Mouse (Mus musculus): ENCODE data around the gene Gm10277.
"Not testable (repeated sequence)": the region's sequence is repeated elsewhere in the genome, so short reads cannot be mapped to it uniquely, and the experiment has no call there.

The Gm10277 gene

DNA sequence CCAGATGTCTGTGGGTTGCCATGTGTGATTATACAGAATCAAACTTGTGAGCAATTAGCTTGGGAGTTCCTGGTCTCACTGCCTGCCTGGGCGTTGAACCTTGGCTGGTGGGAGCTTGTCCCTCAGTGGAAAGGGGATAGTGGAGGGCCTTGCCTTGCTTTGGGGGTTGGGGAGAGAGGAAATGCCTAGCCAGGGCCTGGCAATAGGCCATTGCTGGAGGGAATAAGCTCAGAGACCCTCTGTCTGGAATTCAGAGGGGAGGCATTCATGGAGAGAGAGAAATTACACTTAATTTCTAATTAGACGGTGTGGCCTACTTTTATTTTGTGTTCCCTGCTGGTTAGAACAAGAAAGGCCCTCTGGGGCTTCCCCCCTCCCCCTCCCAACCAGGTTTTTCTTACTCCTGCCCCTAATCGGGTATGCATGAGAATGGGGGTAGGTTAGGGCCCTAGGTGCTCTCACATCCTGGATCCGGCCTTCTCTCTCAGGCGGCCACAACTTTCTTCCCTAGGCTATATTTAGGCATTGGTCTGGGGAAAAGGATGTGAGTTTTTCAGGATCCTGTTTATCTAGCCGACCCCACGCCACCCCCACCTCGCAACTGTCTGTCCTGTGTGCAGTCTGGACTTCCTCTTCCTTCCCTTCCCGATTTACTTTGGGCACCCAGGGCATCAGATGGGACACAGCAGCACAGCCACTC lies 11.7 kb downstream of the Gm10277 start:
- intact Hi-C loops (cut with DNase I), result no loop called here

GRCm38 (mm10) chr11:77771879-77772713 lies 15.5 kb downstream of the Gm10277 start:
- intact Hi-C loops (cut with DNase I), result no loop called here

GRCm38 (mm10) chr11:77770346-77770745 lies 17.2 kb downstream of the Gm10277 start:
- intact Hi-C loops (cut with DNase I), result no loop called here

DNA sequence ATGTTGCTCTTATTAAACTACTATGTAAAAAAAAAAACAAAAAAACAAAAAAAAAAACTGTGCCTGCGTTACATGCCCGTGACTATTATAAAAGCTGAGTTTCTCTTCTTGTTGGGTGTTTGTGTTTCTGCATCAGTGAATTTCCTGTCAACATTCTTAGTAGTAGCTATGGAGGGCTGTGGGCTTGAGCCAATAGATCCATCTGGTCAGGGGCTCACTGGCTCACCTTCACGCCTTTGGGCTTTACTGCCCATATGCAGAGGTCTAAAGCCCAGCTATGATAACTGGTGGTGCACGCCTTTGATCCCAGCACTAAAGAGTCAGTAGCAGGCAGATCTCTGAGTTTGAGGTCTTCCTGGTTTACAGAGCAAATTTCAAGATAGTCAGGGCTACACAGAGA lies 18.1 kb downstream of the Gm10277 start:
- intact Hi-C loops (cut with DNase I), result no loop called here

- intact Hi-C loops (cut with DNase I), result no loop called here
Measured at GRCm38 (mm10) chr11:77766351-77767001, 21.1 kb downstream of the Gm10277 start.

DNA sequence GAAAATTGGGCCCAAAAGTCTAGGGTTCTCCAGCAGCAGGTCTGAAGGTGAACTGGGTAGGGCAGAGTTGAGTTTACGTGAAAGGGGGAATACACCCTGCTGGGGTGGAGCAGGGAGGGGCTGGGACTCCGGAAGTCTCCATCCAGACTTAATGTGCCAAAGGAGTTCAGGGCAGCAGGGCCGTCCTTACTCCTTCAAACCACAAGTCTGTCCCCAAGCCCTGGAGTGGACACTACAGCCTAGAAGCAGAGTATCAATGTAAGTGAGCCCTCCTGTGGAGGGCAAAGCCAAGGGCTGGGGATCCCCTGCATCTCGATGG lies 22.1 kb downstream of the Gm10277 start:
- intact Hi-C loops (cut with DNase I), result no loop called here

DNA sequence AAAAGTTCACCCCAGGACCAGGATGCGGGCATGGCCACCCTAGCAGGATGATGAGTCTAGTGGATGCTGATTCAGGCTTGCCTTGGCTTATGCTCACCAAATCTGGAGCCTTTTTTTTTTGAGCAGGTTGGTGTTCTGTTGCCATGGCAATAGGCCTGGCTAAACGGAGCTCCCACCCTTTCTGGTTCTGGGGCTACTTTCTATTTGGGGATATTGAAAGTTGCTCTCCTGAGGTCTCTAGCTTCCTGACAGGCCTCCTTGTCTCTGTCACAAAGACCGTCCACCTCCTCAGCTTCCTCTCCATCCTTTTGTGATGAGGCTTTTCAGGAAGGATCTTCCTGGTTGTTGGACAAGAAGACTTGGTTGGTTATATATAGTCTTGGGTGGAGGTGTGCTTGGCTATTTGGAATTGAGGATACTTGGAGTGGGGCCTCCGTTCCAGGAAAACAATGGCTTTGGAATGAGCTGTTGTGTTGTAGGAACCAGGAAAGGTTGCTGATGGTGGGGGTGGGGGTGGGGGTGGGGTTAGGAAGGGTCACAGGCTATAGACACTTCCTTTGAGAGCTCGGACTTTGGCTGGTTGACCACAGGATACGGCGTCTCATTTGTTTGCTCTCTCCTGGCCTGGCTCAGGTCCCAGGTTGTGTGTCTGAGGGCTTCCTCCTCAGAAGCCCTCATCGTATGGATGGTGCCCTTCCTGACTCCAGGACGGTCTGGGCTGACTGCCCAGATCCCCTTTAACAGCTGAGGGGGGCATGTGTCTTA lies 22.7 kb downstream of the Gm10277 start:
- intact Hi-C loops (cut with DNase I), result no loop called here

- intact Hi-C loops (cut with DNase I), result loop anchor here (2.0 kb wide), 1 partner anchor 29 kb away; no protein-coding TSS in a partner anchor
Measured at GRCm38 (mm10) chr11:77763673-77764340, 23.7 kb downstream of the Gm10277 start.

DNA sequence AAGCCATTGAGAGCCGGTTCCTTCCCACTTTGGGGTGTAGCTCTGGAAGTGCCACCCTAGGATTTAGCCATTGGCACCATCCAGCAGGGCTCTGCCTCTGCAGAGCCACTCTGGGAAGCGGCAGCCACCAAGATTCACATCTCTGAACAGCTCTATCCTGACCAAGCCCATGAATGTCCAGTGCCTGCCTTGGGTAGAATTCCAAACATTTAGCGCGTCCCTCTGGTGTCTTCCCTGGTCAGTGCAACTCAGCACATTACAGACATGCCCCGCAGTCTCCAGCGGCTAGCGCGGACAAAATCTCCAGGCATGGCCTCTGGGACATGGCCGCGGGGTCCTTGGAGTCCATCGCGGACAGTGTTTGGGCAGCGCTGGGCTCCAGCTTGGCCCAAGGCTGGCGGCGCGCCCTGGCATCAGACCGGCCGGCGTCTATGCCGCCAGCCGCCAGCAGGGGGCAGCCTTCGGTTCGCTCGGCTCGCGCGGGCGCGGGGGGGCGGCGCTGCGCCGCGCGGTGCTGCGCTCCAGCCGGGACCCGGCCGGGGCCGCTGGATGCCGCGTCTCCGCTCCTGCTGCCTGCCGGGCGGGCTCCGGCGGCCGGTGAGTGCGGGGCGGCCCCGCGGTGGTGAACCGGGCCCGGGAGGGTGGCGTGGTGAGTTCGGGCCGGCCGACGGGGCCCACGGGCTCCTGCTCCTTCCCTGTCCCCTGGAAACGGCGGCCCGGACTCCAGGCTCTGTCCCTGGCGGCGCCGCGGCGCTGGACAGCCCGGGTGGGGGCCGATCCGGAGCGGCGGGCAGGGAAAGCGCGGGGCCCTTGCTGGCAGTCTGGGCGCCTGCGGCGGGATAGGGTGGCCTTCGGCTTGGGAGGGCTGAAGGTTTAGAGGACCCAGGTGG lies 24.5 kb downstream of the Gm10277 start, which contains the start of gene Myo18a:
Gene Myo18a (plus strand): TSS at position 464 of the 890 bp plus-strand sequence.
- intact Hi-C loops (cut with DNase I), result loop anchor here (2.0 kb wide), 1 partner anchor 30 kb away; no protein-coding TSS in a partner anchor

DNA sequence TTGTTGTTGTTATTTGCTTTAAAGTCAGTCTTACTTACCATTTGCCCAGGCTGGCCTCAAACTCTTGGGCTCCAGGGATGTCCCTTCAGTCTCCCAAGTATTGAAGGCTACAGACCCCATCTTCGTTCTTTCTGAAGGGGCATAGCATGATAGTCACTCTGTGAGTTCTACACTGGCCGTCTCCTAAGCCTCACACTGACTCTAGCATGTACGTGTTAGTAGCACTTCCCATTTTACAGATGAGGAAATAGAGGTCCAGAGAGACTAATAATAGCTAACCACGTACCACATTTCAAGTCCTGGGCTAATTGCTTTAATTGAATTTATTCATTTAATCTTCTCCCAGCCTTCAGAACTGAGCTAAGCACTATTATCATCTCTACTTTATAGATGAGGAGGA lies 27.5 kb downstream of the Gm10277 start:
- intact Hi-C loops (cut with DNase I), result no loop called here

GRCm38 (mm10) chr11:77753469-77753868 lies 34.1 kb downstream of the Gm10277 start:
- intact Hi-C loops (cut with DNase I), result loop anchor here (5.0 kb wide), 1 partner anchor 44 kb away; no protein-coding TSS in a partner anchor

DNA sequence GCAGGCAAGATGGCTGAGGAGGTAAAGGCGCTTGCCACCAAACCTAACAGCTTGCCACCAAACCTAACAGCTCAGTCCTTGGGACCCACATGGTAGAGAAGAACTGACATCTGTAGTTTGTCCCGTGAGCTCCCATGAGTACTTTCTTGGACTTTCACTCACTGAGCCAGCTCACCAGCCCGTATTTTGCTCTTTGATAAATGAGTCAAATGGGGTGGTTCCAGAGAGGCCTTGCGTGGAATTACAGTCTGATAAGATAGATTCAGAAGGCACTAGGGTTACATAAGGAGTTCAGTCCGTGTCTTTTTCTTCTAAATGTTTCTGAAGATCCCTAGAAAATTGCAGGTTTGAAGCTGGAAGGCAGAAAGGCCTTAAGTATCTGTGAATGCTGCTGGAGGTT lies 35.0 kb downstream of the Gm10277 start:
- intact Hi-C loops (cut with DNase I), result loop anchor here (5.0 kb wide), 1 partner anchor 45 kb away; no protein-coding TSS in a partner anchor

DNA sequence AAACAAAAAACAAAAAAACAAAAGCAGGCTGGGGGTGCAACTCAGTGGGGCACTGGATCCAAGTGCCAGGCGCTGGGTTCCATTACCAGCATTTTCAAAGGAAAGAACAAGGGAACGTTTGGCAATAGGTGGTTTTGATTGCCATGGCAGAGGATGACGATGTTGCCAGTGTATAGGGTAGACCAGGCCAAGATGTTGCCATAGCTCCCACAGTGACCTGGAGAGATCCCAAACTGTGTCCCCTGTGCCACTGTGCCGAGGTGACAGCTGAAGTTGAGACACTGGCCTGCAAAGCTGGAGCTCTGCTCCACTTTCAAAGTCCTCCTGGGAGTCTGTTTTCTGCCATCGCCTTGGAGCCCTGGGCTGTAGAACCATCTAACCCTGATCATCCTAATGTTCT lies 38.6 kb downstream of the Gm10277 start:
- intact Hi-C loops (cut with DNase I), result no loop called here

GRCm38 (mm10) chr11:77747103-77747502 lies 40.4 kb downstream of the Gm10277 start:
- intact Hi-C loops (cut with DNase I), result not testable (repeated sequence)

- intact Hi-C loops (cut with DNase I), result no loop called here
Measured at GRCm38 (mm10) chr11:77746652-77747051, 40.9 kb downstream of the Gm10277 start.

DNA sequence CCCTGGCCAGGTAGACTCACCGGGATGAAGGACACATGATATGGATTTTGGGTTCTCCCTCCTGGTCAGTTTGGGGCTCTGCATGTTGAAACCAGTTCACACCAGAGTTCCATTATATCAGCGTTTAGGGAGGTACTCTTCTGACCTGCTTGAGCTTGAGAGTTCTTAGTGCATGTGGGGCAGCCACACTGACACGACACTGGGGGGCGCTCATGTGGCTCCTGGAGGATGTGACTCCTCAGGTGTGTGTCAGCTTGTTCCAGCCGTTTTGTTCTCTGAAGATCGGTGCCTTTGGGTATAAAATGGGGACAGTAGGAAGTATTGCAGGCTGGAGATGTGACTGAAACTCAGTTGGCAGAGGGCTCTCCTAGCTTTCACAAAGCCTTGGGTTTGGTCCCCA lies 43.6 kb downstream of the Gm10277 start:
- intact Hi-C loops (cut with DNase I), result no loop called here

- intact Hi-C loops (cut with DNase I), result loop anchor here (5.0 to 10.0 kb wide), 2 partner anchors 79 to 236 kb away; no protein-coding TSS in a partner anchor
Measured at GRCm38 (mm10) chr11:77738555-77738954, 49.0 kb downstream of the Gm10277 start.

GRCm38 (mm10) chr11:77737289-77737688 lies 50.3 kb downstream of the Gm10277 start:
- intact Hi-C loops (cut with DNase I), result loop anchor here (1.0 to 10.0 kb wide), 3 partner anchors 56 to 238 kb away; no protein-coding TSS in a partner anchor
